Mouse (Mus musculus): Measurements from ENCODE around the gene Mmp9. TPM values are rescaled to one million over a fixed set of nuclear protein-coding genes. Genes with fewer than 3 reads are reported as not detected.

The Mmp9 gene
- 5.9 TPM for polyA plus RNA-seq (2017; shearing (Covaris generic))

DNA sequence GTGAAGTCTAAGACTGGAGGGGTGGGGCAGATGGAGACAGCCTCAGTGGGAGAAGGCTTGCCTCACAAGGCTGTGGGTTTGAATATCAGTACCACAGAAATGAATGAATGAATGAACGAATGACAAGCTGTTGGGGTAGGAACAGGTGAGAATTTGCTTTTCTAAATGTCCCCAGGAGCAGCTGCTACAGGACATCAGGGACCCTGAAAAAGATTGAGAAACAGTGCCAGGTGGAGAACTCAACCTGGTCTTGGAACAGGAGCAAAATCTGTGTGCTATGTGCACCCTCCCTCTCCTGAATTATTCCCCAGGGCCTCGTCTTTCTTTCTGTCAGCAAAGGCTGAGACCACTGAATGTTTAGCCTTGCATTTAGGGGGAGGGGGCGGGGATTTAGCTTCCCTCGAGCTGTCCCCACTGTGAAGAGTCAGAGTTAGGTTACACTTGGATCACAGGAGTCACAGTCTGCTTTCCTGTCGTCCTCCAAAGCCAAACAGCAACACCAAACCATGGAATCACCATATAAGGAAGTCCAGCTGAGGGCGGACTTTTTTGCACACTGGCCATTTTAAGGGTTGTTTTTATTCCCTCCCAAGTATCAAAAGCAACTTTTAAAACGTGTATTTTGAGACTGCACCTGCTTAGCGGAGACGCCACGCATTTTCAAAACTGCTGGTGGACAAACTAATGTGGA, at the start of gene Mmp9:
Mmp9 (plus strand) TSS at position 641 of the 691 bp plus-strand sequence.

DNA sequence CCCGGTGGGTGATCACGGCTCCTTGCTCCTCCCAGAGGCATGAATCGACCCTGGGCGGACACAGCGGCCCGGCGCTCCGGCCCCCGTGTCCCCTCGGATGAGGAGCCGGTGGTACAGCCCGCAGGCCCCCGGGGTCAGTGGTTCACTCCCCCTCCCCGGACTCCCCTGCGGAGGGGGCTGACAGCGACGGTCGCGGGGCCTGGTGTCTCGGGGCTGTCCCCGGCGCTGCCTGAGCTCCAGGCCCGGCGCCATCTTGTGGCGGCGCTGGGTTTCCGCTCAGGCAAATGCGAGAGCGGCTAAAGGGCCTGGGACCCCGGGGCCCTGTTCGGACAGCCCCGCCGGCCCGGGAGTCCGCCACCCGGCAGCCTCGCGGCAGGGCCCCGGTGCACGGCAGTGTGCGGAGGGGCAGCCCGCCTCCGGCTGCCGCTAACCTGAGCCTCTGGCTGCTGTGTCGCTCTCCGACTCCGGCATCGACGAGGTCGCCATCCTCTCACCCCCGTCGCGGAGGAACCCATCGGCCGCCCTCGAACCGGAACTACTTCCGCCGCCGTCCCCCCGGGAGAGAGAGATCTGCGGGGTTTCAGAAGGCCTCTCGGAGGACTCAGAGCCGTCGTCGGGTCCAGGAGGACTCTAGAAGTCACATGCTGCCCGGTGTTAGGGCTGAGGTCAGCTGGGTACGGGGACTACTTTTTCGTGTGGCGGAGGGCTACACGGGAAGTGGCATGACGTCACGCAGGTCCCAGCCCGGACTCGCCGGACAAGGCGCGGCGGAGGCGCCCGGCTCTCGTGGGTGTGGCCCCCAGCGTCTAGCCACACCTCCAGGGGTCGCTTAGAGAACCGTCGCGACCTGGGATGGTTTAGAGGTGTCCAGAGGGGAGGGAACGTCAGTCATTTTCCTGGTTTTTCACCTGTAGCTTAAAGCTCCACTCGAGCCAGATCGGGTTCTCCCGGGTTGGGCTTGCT, 29.2 kb upstream of the Mmp9 start, which contains the start of gene Zfp335:
Zfp335 (minus strand) TSS at position 672 of the 963 bp plus-strand sequence.

DNA sequence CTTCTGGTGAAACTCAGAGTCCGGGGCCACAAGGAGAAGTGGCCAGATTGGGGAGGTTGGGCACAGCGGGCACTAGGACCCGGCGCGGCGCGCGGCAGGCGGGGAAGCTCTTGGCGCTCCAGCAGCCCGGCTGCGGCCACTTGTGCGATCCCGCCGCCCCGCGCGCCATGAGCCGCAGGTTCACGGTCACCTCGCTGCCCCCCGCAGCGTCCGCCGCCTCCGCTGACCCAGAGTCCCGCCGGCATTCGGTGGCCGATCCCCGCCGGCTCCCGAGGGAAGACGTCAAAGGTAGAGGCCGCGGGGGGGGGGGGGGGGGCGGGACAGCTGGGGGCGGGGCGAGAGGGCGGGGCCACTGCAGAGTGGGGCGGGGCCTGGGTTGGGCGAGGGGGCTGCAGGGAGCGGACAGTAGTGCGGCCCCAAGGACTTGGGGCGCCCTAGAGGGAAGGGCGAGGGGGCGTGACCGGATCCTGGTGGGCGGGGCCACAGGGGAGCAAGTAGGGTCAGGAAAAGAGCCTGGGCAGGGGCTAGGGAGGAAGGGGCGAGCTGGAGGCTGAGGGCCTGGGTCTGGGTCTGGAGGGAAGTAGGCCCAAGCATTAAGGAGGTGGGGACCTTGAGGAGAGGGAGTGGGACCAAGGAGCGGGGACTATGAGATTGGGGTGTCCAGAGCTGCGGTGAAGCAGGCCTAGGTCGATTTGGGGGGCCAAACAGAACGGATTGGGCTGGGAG, 20.3 kb downstream of the Mmp9 start, which contains the start of gene Slc12a5:
Slc12a5 (plus strand) TSS at position 87 of the 726 bp plus-strand sequence.

Other genes with a start within 250 kb of the Mmp9 start
- not detected for gene Spint4, start 242.3 kb upstream of the Mmp9 start, polyA plus RNA-seq (2017; shearing (Covaris generic))
- not detected for gene Spint5, start 225.5 kb upstream of the Mmp9 start, polyA plus RNA-seq (2017; shearing (Covaris generic))
- 0.11 TPM for gene Wfdc3, start 194.8 kb upstream of the Mmp9 start, polyA plus RNA-seq (2017; shearing (Covaris generic))
- gene Dnttip1, start 194.8 kb upstream of the Mmp9 start, polyA plus RNA-seq (2017; shearing (Covaris generic)) = 67.0 TPM
- 4.3 TPM for gene Ube2c, start 170.9 kb upstream of the Mmp9 start, polyA plus RNA-seq (2017; shearing (Covaris generic))
- gene Tnnc2, start 160.8 kb upstream of the Mmp9 start, polyA plus RNA-seq (2017; shearing (Covaris generic)) = not detected
- 5.7 TPM for gene Snx21, start 155.0 kb upstream of the Mmp9 start, polyA plus RNA-seq (2017; shearing (Covaris generic))
- gene Acot8, start 135.9 kb upstream of the Mmp9 start, polyA plus RNA-seq (2017; shearing (Covaris generic)) = 39.1 TPM
- gene Zswim3, start 135.7 kb upstream of the Mmp9 start, polyA plus RNA-seq (2017; shearing (Covaris generic)) = 6.1 TPM
- 21.3 TPM for gene Zswim1, start 118.1 kb upstream of the Mmp9 start, polyA plus RNA-seq (2017; shearing (Covaris generic))
- gene Spata25, start 112.2 kb upstream of the Mmp9 start, polyA plus RNA-seq (2017; shearing (Covaris generic)) = not detected
- 167 TPM for gene Ctsa, start 107.9 kb upstream of the Mmp9 start, polyA plus RNA-seq (2017; shearing (Covaris generic))
- gene Neurl2, start 107.3 kb upstream of the Mmp9 start, polyA plus RNA-seq (2017; shearing (Covaris generic)) = 1.8 TPM
- 0.26 TPM for gene Pltp, start 83.1 kb upstream of the Mmp9 start, polyA plus RNA-seq (2017; shearing (Covaris generic))
- 130 TPM for gene Pcif1, start 61.5 kb upstream of the Mmp9 start, polyA plus RNA-seq (2017; shearing (Covaris generic))
- gene Zfp335, start 29.0 kb upstream of the Mmp9 start, polyA plus RNA-seq (2017; shearing (Covaris generic)) = 43.9 TPM
- 0.26 TPM for gene Slc12a5, start 20.0 kb downstream of the Mmp9 start, polyA plus RNA-seq (2017; shearing (Covaris generic))
- gene Ncoa5, start 94.1 kb downstream of the Mmp9 start, polyA plus RNA-seq (2017; shearing (Covaris generic)) = 61.4 TPM
- gene Cd40, start 114.8 kb downstream of the Mmp9 start, polyA plus RNA-seq (2017; shearing (Covaris generic)) = 0.89 TPM
- not detected for gene 1700025C18Rik, start 150.0 kb downstream of the Mmp9 start, polyA plus RNA-seq (2017; shearing (Covaris generic))